Mouse (Mus musculus): ENCODE data around the gene Olfr1395. TPM values are rescaled to one million over a fixed set of nuclear protein-coding genes. Genes with fewer than 3 reads are reported as not detected.
"Not testable (repeated sequence)": the region's sequence is repeated elsewhere in the genome, so short reads cannot be mapped to it uniquely, and the experiment has no call there.

The Olfr1395 gene
- polyA plus RNA-seq, 1 experiment from 2014 or later, result not detected

DNA sequence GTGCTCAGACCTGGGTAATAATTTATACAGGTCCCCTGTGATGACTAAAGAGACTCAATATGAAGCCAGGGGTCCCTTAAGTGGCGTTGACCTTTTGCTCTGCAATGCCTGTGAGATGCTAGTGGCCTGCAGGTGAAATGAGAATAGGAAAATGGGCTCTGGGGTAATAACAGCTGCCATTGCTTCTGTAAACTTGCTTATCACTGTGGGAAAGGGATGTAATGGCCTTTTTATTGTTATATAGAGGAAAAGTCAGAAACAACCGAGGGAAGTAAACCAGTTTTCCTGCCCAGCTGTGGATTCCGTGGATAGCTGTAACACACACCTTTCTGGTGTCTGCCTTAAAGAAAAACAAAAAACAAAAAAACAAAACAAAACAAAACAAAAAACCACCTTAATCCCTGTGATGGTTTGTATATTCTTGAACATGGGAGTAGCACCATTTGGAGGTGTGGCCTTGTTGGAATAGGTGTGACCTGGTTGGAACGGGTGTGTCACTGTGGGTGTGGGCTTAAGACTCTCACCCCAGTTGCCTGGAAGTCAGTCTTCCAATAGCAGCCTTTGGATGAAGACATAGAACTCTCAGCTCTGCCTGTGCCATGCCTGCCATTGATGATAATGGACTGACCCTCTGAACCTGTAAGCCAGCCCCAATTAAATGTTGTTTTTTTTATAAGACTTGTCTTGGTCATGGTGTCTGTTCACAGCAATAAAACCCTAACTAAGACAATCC lies 34.1 kb downstream of the Olfr1395 start:
- not testable (repeated sequence) for H3K4me1 ChIP-seq (replicated peaks); H3K27me3 ChIP-seq; H3K27ac ChIP-seq; ATAC-seq (ENCODE audit: insufficient number of reproducible peaks, insufficient read depth, low FRiP score, low TSS enrichment, low read depth); H3K36me3 ChIP-seq; H3K4me2 ChIP-seq; H3K9me3 ChIP-seq; H3K9ac ChIP-seq (replicated peaks); H3K4me3 ChIP-seq (replicated peaks)
- WGBS, result 64% methylated on average over 4 of the region's 4 CpGs

DNA sequence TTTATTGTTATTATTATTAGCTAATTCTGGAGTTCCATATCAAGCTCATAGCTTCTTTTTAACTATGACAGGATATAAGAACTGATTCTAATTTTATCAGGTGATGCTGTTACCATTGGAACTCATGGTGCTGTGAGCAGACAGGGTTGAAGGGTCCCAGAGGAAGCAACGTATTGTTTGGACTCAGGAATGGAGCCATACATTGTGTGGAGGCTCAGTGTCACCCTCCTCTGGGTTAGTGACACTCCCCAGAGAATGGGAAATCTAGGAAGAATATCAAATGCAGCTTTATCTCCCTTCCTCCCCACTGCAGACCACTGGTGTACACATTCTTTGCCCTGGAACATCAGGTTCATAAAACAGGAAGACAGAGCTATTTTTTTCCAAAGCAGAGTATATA lies 41.1 kb downstream of the Olfr1395 start:
- H3K4me3 ChIP-seq (replicated peaks), result no peak overlapping the region
- H3K4me1 ChIP-seq (replicated peaks), result no peaks in the 10 kb centered on the region
- H3K4me2 ChIP-seq, result no peak overlapping the region
- H3K27me3 ChIP-seq, result no peaks in the 10 kb centered on the region
- H3K9ac ChIP-seq (replicated peaks), result no peak overlapping the region
- H3K9me3 ChIP-seq, result no peaks in the 10 kb centered on the region
- no peak for ATAC-seq (ENCODE audit: insufficient number of reproducible peaks, insufficient read depth, low FRiP score, low TSS enrichment, low read depth)
- WGBS, result 65% methylated on average over 1 of the region's 1 CpGs
- H3K36me3 ChIP-seq, result no peaks in the 10 kb centered on the region
- H3K27ac ChIP-seq, result no peak overlapping the region

GRCm38 (mm10) chr11:49186452-49186851 lies 44.4 kb downstream of the Olfr1395 start:
- Histone ChIP-seq H3K27ac (no peak overlapping the region), H3K4me1 (replicated peaks) (no peaks in the 10 kb centered on the region), H3K9me3 (no peaks in the 10 kb centered on the region), H3K27me3 (no peaks in the 10 kb centered on the region), H3K36me3 (no peaks in the 10 kb centered on the region), H3K9ac (replicated peaks) (no peak overlapping the region), H3K4me3 (replicated peaks) (no peak overlapping the region), H3K4me2 (no peak overlapping the region)
- ATAC-seq (ENCODE audit: insufficient number of reproducible peaks, insufficient read depth, low FRiP score, low TSS enrichment, low read depth), result no peak
- 87% methylated on average over 6 of the region's 6 CpGs for WGBS

DNA sequence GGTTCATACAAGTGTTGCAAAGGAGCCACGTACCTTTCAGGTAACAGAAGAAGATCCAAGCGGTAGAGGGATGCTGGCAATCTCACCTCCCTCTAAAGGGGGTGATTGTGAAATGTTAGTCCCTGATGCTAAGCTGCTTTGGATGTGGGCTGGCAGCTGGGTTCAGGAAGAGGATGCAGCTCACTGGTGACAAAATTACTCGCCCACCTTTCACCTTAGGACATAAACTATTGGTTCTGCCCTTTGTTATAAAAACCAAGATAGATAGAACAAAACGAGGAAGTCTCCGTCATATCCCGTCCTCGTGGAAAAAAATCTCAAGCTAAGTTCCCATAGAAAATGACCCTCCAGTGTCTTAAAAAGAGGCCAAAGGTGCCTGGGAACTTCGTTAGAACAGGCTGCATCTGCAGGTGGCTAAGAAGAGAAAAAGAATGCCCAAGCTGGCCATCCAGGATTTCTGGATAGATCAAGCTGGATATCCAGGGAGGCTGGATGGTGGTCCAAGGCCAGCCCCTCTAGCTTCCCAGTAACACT lies 44.9 kb downstream of the Olfr1395 start, which contains the start of gene Btnl9:
Gene Btnl9 (minus strand): TSS at position 205 of the 534 bp plus-strand sequence.
- Histone ChIP-seq H3K27ac (no peak within 1 kb of the TSS), H3K36me3 (no peaks in the 10 kb centered on the region), H3K9ac (replicated peaks) (no peak within 1 kb of the TSS), H3K27me3 (no peaks in the 10 kb centered on the region), H3K4me1 (replicated peaks) (no peaks in the 10 kb centered on the region), H3K9me3 (no peaks in the 10 kb centered on the region), H3K4me3 (replicated peaks) (no peak within 1 kb of the TSS), H3K4me2 (no peak within 1 kb of the TSS)
- no peak for ATAC-seq (ENCODE audit: insufficient number of reproducible peaks, insufficient read depth, low FRiP score, low TSS enrichment, low read depth)
- 79% methylated on average over 8 of the region's 8 CpGs for WGBS

DNA sequence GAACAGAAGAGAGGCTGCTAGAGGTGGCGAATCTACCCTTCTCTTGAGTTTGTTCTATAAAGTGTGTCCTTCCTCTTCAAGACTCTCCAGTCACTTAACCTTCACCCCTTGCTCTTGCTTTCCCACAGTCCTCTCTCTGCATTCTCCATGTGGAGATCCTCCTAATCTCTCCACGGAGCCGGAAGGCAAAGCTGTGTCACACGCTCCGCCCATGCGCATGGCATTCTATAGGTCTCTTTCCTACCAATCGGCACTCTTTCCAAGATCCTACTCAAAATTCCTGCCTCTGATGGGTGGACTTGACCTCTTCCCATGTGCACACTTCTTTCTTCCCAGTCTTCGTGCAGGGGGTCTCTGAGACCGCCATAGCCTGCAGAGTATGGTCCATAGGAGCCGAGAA lies 45.6 kb downstream of the Olfr1395 start:
- H3K9ac ChIP-seq (replicated peaks), result no peak overlapping the region
- H3K4me1 ChIP-seq (replicated peaks), result no peaks in the 10 kb centered on the region
- no peaks in the 10 kb centered on the region for H3K27me3 ChIP-seq
- H3K4me2 ChIP-seq, result no peak overlapping the region
- no peak overlapping the region for H3K4me3 ChIP-seq (replicated peaks)
- no peak overlapping the region for H3K27ac ChIP-seq
- no peaks in the 10 kb centered on the region for H3K9me3 ChIP-seq
- no peaks in the 10 kb centered on the region for H3K36me3 ChIP-seq
- ATAC-seq (ENCODE audit: insufficient number of reproducible peaks, insufficient read depth, low FRiP score, low TSS enrichment, low read depth), result no peak
- 83% methylated on average over 10 of the region's 10 CpGs for WGBS

GRCm38 (mm10) chr11:49189737-49190136 lies 47.7 kb downstream of the Olfr1395 start:
- ATAC-seq (ENCODE audit: insufficient number of reproducible peaks, insufficient read depth, low FRiP score, low TSS enrichment, low read depth), result no peak

DNA sequence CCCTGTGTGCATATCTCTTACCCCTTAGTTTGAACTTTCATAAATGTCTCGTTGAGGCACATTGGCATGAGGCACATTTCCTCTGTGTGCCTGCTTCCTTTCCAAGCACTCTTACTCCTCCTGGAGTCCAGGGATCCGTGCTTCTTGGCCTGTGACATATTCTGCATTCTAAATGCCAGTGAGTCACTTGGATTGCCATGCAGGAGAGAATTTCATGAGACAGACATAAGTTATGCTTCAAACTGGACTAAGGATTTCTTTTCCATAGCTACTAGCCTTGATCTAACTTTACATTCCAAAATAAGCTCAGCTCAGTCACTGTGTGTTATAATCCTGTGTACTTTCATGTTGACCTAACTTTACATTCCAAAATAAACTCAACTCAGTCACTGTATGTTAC lies 49.0 kb downstream of the Olfr1395 start:
- Histone ChIP-seq H3K4me3 (replicated peaks) (no peak overlapping the region), H3K9ac (replicated peaks) (no peak overlapping the region), H3K27me3 (no peaks in the 10 kb centered on the region), H3K36me3 (no peaks in the 10 kb centered on the region), H3K4me1 (replicated peaks) (no peaks in the 10 kb centered on the region), H3K9me3 (no peaks in the 10 kb centered on the region), H3K4me2 (no peak overlapping the region), H3K27ac (no peak overlapping the region)
- no peak for ATAC-seq (ENCODE audit: insufficient number of reproducible peaks, insufficient read depth, low FRiP score, low TSS enrichment, low read depth)
- 65% methylated on average over 2 of the region's 2 CpGs for WGBS

More at GRCm38 (mm10) chr11:49189737-49190136, 47.7 kb downstream of the Olfr1395 start:
- Histone ChIP-seq H3K9ac (replicated peaks) (no peak overlapping the region), H3K4me1 (replicated peaks) (no peaks in the 10 kb centered on the region), H3K4me2 (no peak overlapping the region), H3K27ac (no peak overlapping the region), H3K36me3 (no peaks in the 10 kb centered on the region), H3K4me3 (replicated peaks) (no peak overlapping the region), H3K27me3 (no peaks in the 10 kb centered on the region), H3K9me3 (no peaks in the 10 kb centered on the region)
- WGBS, result 8% methylated on average over 7 of the region's 7 CpGs

DNA sequence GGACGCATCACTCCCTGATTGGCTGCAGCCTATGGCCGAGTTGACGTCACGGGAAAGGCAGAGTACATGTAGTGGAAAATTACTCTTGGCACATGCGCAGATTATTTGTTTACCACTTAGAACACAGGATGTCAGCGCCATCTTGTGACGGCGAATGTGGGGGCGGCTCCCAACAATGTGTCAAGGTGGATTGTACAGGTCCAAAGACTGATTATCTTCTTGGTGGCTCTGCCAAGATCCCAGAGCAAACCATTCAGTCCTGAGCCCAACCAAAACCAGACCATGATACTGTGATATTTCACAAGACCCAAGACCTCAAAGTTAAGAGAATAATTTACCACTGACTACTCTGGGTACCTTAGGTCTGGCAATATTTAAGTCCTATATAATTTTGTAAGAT lies 52.7 kb downstream of the Olfr1395 start:
- not testable (repeated sequence) for H3K4me3 ChIP-seq (replicated peaks); H3K27ac ChIP-seq; H3K36me3 ChIP-seq; H3K9ac ChIP-seq (replicated peaks); H3K4me1 ChIP-seq (replicated peaks); H3K4me2 ChIP-seq; H3K9me3 ChIP-seq; H3K27me3 ChIP-seq; ATAC-seq (ENCODE audit: insufficient number of reproducible peaks, insufficient read depth, low FRiP score, low TSS enrichment, low read depth)
- 95% methylated on average over 9 of the region's 9 CpGs for WGBS

DNA sequence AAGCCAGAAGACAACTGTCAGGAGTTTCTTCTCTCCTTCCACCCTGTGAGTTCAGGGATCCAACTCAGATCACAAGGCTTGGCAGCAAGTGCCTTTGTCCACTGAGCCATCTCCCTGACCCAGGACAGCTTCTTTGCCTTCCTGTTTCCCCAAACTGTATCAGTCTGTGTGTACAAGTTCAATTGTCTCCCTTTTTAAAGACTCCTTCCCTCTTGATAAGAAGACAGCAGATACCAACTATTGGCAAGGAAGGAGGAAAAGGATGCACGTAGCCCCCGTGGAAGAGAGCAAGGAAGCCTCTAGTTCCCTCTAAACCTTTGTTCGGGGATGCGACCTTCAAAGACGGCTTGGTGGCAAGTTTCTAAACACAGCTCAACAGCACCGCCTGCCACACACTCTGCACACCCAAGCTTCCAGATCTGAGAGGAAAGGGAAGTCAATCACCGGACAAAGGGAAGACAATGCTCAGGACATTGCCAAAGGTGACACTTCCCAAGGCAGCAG lies 53.8 kb downstream of the Olfr1395 start:
- 84% methylated on average over 7 of the region's 7 CpGs for WGBS
- H3K9ac ChIP-seq (replicated peaks), result no peak overlapping the region
- no peak overlapping the region for H3K27ac ChIP-seq
- H3K4me2 ChIP-seq, result no peak overlapping the region
- no peaks in the 10 kb centered on the region for H3K4me1 ChIP-seq (replicated peaks)
- H3K9me3 ChIP-seq, result no peaks in the 10 kb centered on the region
- no peak overlapping the region for H3K4me3 ChIP-seq (replicated peaks)
- no peak for ATAC-seq (ENCODE audit: insufficient number of reproducible peaks, insufficient read depth, low FRiP score, low TSS enrichment, low read depth)
- no peaks in the 10 kb centered on the region for H3K36me3 ChIP-seq
- no peaks in the 10 kb centered on the region for H3K27me3 ChIP-seq

Other genes with a start within 250 kb of the Olfr1395 start
- gene Gm5431, start 240.1 kb upstream of the Olfr1395 start, polyA plus RNA-seq (2016; fragmentation: Nextera tagmentation; extraction: Ambion mirVana), result 0.15 TPM in 2 replicates
- gene Psme2b, start 196.1 kb upstream of the Olfr1395 start, polyA plus RNA-seq (2016; fragmentation: Nextera tagmentation; extraction: Ambion mirVana), result 0.85 and 2.3 TPM in 2 replicates
- 0.18 TPM in 1 of 2 replicates, not detected in the other for gene Olfr56, start 163.4 kb upstream of the Olfr1395 start, polyA plus RNA-seq (2016; fragmentation: Nextera tagmentation; extraction: Ambion mirVana)
- 0.19 and 0.54 TPM in 2 replicates for gene 9930111J21Rik1, start 162.9 kb upstream of the Olfr1395 start, polyA plus RNA-seq (2016; fragmentation: Nextera tagmentation; extraction: Ambion mirVana)
- gene Gm12185, start 150.0 kb upstream of the Olfr1395 start, polyA plus RNA-seq (2016; fragmentation: Nextera tagmentation; extraction: Ambion mirVana), result not detected in 2 replicates
- gene Tgtp1, start 148.1 kb upstream of the Olfr1395 start, polyA plus RNA-seq (2016; fragmentation: Nextera tagmentation; extraction: Ambion mirVana), result not detected in 2 replicates
- 0.23 and 0.26 TPM in 2 replicates for gene 9930111J21Rik2, start 91.0 kb upstream of the Olfr1395 start, polyA plus RNA-seq (2016; fragmentation: Nextera tagmentation; extraction: Ambion mirVana)
- gene Tgtp2, start 78.1 kb upstream of the Olfr1395 start, polyA plus RNA-seq (2016; fragmentation: Nextera tagmentation; extraction: Ambion mirVana), result not detected in 2 replicates
- 0.56 and 0.69 TPM in 2 replicates for gene Ifi47, start 65.7 kb upstream of the Olfr1395 start, polyA plus RNA-seq (2016; fragmentation: Nextera tagmentation; extraction: Ambion mirVana)
- not detected in 2 replicates for gene Olfr1396, start 27.4 kb upstream of the Olfr1395 start, polyA plus RNA-seq (2016; fragmentation: Nextera tagmentation; extraction: Ambion mirVana)
- gene Olfr1394, start 12.1 kb downstream of the Olfr1395 start, polyA plus RNA-seq (2016; fragmentation: Nextera tagmentation; extraction: Ambion mirVana), result not detected in 2 replicates
- gene Btnl9, start 44.9 kb downstream of the Olfr1395 start, polyA plus RNA-seq (2016; fragmentation: Nextera tagmentation; extraction: Ambion mirVana), result 0.33 and 0.87 TPM in 2 replicates
- gene Zfp62, start 61.0 kb downstream of the Olfr1395 start, polyA plus RNA-seq (2016; fragmentation: Nextera tagmentation; extraction: Ambion mirVana), result 50.4 and 58.5 TPM in 2 replicates
- gene Mgat1, start 101.9 kb downstream of the Olfr1395 start, polyA plus RNA-seq (2016; fragmentation: Nextera tagmentation; extraction: Ambion mirVana), result 46.0 and 49.1 TPM in 2 replicates
- gene Olfr1393, start 136.0 kb downstream of the Olfr1395 start, polyA plus RNA-seq (2016; fragmentation: Nextera tagmentation; extraction: Ambion mirVana), result not detected in 2 replicates
- 0.09 TPM in 1 of 2 replicates, not detected in the other for gene Olfr1392, start 143.0 kb downstream of the Olfr1395 start, polyA plus RNA-seq (2016; fragmentation: Nextera tagmentation; extraction: Ambion mirVana)
- not detected in 2 replicates for gene Olfr10, start 162.5 kb downstream of the Olfr1395 start, polyA plus RNA-seq (2016; fragmentation: Nextera tagmentation; extraction: Ambion mirVana)
- gene Olfr1391, start 180.5 kb downstream of the Olfr1395 start, polyA plus RNA-seq (2016; fragmentation: Nextera tagmentation; extraction: Ambion mirVana), result not detected in 2 replicates
- gene Olfr1390, start 192.9 kb downstream of the Olfr1395 start, polyA plus RNA-seq (2016; fragmentation: Nextera tagmentation; extraction: Ambion mirVana), result not detected in 2 replicates